Mouse (Mus musculus): Measurements from ENCODE around the gene Col9a1. TPM values are rescaled to one million over a fixed set of nuclear protein-coding genes. Genes with fewer than 3 reads are reported as not detected.

Gene Col9a1
- polyA plus RNA-seq, 1 experiment from 2014 or later: 11.5 TPM

GRCm38 (mm10) chr1:24222981-24223612 lies 45.7 kb downstream of the Col9a1 start:
- H3K4me1 ChIP-seq: peaks cover 6% of the 10 kb centered on the region; the same call in 1 of the 2 replicates
- no peaks in the 10 kb centered on the region for H3K9me3 ChIP-seq (replicated peaks)
- no peak overlapping the region for H3K9ac ChIP-seq (replicated peaks)
- no peak overlapping the region for H3K4me3 ChIP-seq (replicated peaks)
- H3K36me3 ChIP-seq: no peaks in the 10 kb centered on the region
- H3K27me3 ChIP-seq (replicated peaks): no peaks in the 10 kb centered on the region
- H3K27ac ChIP-seq (replicated peaks): no peak overlapping the region
- ATAC-seq (ENCODE audit: low FRiP score): no peak
- H3K4me2 ChIP-seq: no peak overlapping the region
- 72% methylated on average over 8 of the region's 8 CpGs for WGBS

- Histone ChIP-seq H3K27ac (replicated peaks) (no peak overlapping the region; the same call in 1 of the 2 replicates), H3K4me2 (no peak overlapping the region)
Measured at GRCm38 (mm10) chr1:24225825-24226526, 48.6 kb downstream of the Col9a1 start.

GRCm38 (mm10) chr1:24226941-24227711 lies 49.7 kb downstream of the Col9a1 start:
- Histone ChIP-seq H3K4me2 (no peak overlapping the region), H3K9ac (replicated peaks) (no peak overlapping the region), H3K4me3 (replicated peaks) (no peak overlapping the region), H3K36me3 (no peaks in the 10 kb centered on the region), H3K27me3 (replicated peaks) (no peaks in the 10 kb centered on the region), H3K27ac (replicated peaks) (no peak overlapping the region), H3K4me1 (no peaks in the 10 kb centered on the region; the same call in 1 of the 2 replicates), H3K9me3 (replicated peaks) (no peaks in the 10 kb centered on the region)
- no peak for ATAC-seq (ENCODE audit: low FRiP score)
- 78% methylated on average over 6 of the region's 6 CpGs for WGBS

More at GRCm38 (mm10) chr1:24225825-24226526, 48.6 kb downstream of the Col9a1 start:
- Histone ChIP-seq H3K4me3 (replicated peaks) (no peak overlapping the region), H3K9me3 (replicated peaks) (no peaks in the 10 kb centered on the region), H3K36me3 (no peaks in the 10 kb centered on the region), H3K4me1 (no peaks in the 10 kb centered on the region; the same call in 1 of the 2 replicates), H3K9ac (replicated peaks) (no peak overlapping the region), H3K27me3 (replicated peaks) (no peaks in the 10 kb centered on the region)
- peak; percentile 62; the same call in 1 of the 2 replicates for ATAC-seq (ENCODE audit: low FRiP score)
- 80% methylated on average over 4 of the region's 4 CpGs for WGBS

GRCm38 (mm10) chr1:24229552-24229951 lies 52.1 kb downstream of the Col9a1 start:
- Histone ChIP-seq H3K9ac (replicated peaks) (no peak overlapping the region), H3K4me2 (no peak overlapping the region), H3K36me3 (no peaks in the 10 kb centered on the region), H3K27me3 (replicated peaks) (no peaks in the 10 kb centered on the region), H3K4me3 (replicated peaks) (no peak overlapping the region), H3K4me1 (no peaks in the 10 kb centered on the region; the same call in 1 of the 2 replicates), H3K9me3 (replicated peaks) (no peaks in the 10 kb centered on the region), H3K27ac (replicated peaks) (no peak overlapping the region)
- WGBS: 77% methylated on average over 1 of the region's 1 CpGs
- ATAC-seq (ENCODE audit: low FRiP score): no peak

- WGBS: 44% methylated on average over 8 of the region's 8 CpGs
- H3K4me3 ChIP-seq (replicated peaks): no peak overlapping the region
- H3K36me3 ChIP-seq: no peaks in the 10 kb centered on the region
- no peak overlapping the region for H3K4me2 ChIP-seq
- H3K9ac ChIP-seq (replicated peaks): no peak overlapping the region
- H3K27me3 ChIP-seq (replicated peaks): no peaks in the 10 kb centered on the region
- no peak overlapping the region for H3K27ac ChIP-seq (replicated peaks)
- ATAC-seq (ENCODE audit: low FRiP score): peak; percentile 62
- H3K4me1 ChIP-seq: no peaks in the 10 kb centered on the region; the same call in 1 of the 2 replicates
- H3K9me3 ChIP-seq (replicated peaks): no peaks in the 10 kb centered on the region
Measured at GRCm38 (mm10) chr1:24230428-24230827, 53.0 kb downstream of the Col9a1 start.

- 65% methylated on average over 3 of the region's 3 CpGs for whole genome bisulfite sequencing
- no peak overlapping the region for H3K27ac ChIP-seq (replicated peaks)
- no peak overlapping the region for H3K4me3 ChIP-seq (replicated peaks)
- no peaks in the 10 kb centered on the region for H3K4me1 ChIP-seq
- no peak overlapping the region for H3K9ac ChIP-seq (replicated peaks)
- no peaks in the 10 kb centered on the region for H3K36me3 ChIP-seq
- H3K27me3 ChIP-seq (replicated peaks): no peaks in the 10 kb centered on the region
- H3K4me2 ChIP-seq: no peak overlapping the region
- no peak for ATAC-seq (ENCODE audit: low FRiP score)
- H3K9me3 ChIP-seq (replicated peaks): no peaks in the 10 kb centered on the region
Measured at GRCm38 (mm10) chr1:24231504-24232270, 54.3 kb downstream of the Col9a1 start.

- no peak for ATAC-seq (ENCODE audit: low FRiP score)
- Histone ChIP-seq H3K4me1 (no peaks in the 10 kb centered on the region), H3K9me3 (replicated peaks) (no peaks in the 10 kb centered on the region), H3K36me3 (no peaks in the 10 kb centered on the region), H3K4me3 (replicated peaks) (no peak overlapping the region), H3K27ac (replicated peaks) (no peak overlapping the region), H3K4me2 (no peak overlapping the region), H3K9ac (replicated peaks) (no peak overlapping the region), H3K27me3 (replicated peaks) (no peaks in the 10 kb centered on the region)
- WGBS: 74% methylated on average over 1 of the region's 1 CpGs
Measured at GRCm38 (mm10) chr1:24236330-24236729, 58.9 kb downstream of the Col9a1 start.

GRCm38 (mm10) chr1:24240039-24240691 lies 62.8 kb downstream of the Col9a1 start:
- Histone ChIP-seq H3K9ac (replicated peaks) (no peak overlapping the region), H3K4me2 (no peak overlapping the region), H3K36me3 (no peaks in the 10 kb centered on the region), H3K4me1 (no peaks in the 10 kb centered on the region), H3K4me3 (replicated peaks) (no peak overlapping the region), H3K27me3 (replicated peaks) (no peaks in the 10 kb centered on the region), H3K27ac (replicated peaks) (no peak overlapping the region), H3K9me3 (replicated peaks) (no peaks in the 10 kb centered on the region)
- WGBS: 28% methylated on average over 8 of the region's 8 CpGs
- no peak for ATAC-seq (ENCODE audit: low FRiP score)

GRCm38 (mm10) chr1:24244931-24245330 lies 67.5 kb downstream of the Col9a1 start:
- no peak overlapping the region for H3K4me3 ChIP-seq (replicated peaks)
- H3K36me3 ChIP-seq: no peaks in the 10 kb centered on the region
- H3K4me1 ChIP-seq: peaks cover 7% of the 10 kb centered on the region
- no peak overlapping the region for H3K9ac ChIP-seq (replicated peaks)
- no peak overlapping the region for H3K27ac ChIP-seq (replicated peaks)
- H3K9me3 ChIP-seq (replicated peaks): no peaks in the 10 kb centered on the region
- no peaks in the 10 kb centered on the region for H3K27me3 ChIP-seq (replicated peaks)
- H3K4me2 ChIP-seq: no peak overlapping the region
- WGBS: 69% methylated on average over 10 of the region's 10 CpGs
- ATAC-seq (ENCODE audit: low FRiP score): no peak

- Histone ChIP-seq H3K4me3 (replicated peaks) (no peak overlapping the region), H3K9ac (replicated peaks) (no peak overlapping the region), H3K27ac (replicated peaks) (no peak overlapping the region), H3K9me3 (replicated peaks) (no peaks in the 10 kb centered on the region), H3K4me1 (peaks cover 7% of the 10 kb centered on the region), H3K36me3 (no peaks in the 10 kb centered on the region), H3K27me3 (replicated peaks) (no peaks in the 10 kb centered on the region), H3K4me2 (no peak overlapping the region)
- no peak for ATAC-seq (ENCODE audit: low FRiP score)
- WGBS: 37% methylated on average over 13 of the region's 13 CpGs
Measured at GRCm38 (mm10) chr1:24245700-24246375, 68.4 kb downstream of the Col9a1 start.

Data from neural tube, embryonic 15.5 days (tissue).